Mouse (Mus musculus): ENCODE measurements around the gene Hoxb4. TPM values are rescaled to one million over a fixed set of nuclear protein-coding genes. Genes with fewer than 3 reads are reported as not detected.

Hoxb4 gene
- total RNA-seq, 2 experiments from 2014 or later = 0.16 to 0.31 TPM

DNA sequence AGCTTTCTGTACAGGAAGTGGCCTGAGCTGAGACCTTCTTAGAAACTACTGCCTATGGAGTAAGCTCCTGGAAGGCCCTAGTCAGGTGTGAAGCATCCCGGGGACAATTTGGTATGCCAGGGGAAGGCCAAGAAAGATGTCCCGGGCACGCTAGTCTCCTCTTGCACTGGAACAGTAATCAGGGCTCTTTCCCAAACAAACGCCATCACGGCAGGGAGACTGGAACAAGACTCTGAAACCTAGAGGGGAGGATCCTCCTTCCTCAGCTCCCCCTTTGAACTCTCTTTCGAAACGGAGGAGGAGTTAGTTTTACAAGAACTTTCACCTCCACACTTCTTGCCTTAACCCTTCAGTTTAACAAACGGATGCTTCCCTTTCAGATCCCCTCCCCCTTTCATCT is 14.0 kb downstream of the Hoxb4 start:
- no peak for DNase-seq (ENCODE audit: low spot score)

DNA sequence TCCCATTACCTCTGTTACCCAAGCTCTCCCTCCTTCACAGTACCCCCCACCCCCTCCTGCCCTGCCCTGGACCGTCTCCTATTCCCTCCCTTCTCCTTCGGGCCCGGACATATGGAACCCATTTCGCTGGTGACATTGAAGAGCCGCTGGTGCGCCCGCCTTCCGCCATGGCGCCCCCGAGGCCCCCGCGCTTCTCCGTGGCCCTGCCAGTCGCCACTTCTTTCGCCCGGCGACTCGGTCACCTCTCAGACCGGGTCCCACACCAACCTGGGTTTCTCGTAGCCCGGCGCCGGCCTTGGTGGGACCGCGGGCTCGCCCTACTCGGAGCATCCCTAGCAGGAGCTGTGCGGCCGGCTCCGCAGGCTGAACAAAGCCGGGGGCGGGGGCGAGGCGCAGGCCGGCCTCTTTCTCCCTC is 14.6 kb downstream of the Hoxb4 start:
- DNase-seq (ENCODE audit: low spot score) = no peak

GRCm38 (mm10) chr11:96333241-96334001 is 15.4 kb downstream of the Hoxb4 start:
- no peak for DNase-seq (ENCODE audit: low spot score)

DNA sequence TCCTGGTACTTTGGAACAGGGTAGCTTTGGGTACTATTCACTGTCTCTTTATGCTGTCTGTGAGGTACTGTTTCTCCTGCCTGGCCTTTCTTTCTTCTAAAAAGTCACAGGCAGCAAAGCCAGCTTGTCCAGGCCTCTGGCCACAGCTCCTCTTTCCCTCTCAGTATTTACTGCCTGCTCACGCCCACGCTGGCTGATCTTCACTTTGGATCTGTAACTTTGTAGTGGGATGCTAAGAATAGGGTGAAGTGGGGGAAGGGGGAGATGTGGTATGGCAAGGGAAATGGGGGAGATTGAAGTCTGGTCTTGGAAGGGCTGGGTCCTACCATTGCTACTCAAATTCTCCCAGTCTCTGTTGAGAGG is 15.9 kb downstream of the Hoxb4 start:
- DNase-seq (ENCODE audit: low spot score) = no peak

DNA sequence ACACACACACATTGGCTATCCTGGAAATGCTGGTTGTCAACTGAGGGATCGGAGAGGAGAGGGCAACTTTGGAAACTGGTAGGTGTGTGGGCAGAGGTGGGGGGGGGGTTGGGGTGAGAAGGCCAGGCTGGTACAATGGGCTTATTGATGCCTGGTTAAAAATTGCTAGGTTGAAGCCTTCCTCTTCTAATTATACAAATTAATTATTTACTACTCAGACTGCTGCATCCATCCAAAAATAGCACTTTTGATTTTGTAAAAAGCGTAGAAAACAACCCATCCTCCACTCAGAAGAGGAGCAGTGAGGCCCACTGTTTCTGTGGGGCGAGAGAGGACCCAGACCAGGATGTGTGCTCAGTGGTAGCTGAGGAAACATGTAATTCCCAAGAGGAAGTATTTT is 16.9 kb downstream of the Hoxb4 start:
- DNase-seq (ENCODE audit: low spot score) = no peak

GRCm38 (mm10) chr11:96336597-96336996 is 18.5 kb downstream of the Hoxb4 start:
- no peak for DNase-seq (ENCODE audit: low spot score)

- DNase-seq (ENCODE audit: low spot score) = no peak
These were observed 19.0 kb downstream of the Hoxb4 start for GRCm38 (mm10) chr11:96337026-96337425.

GRCm38 (mm10) chr11:96338957-96339855 is 21.1 kb downstream of the Hoxb4 start:
- DNase-seq (ENCODE audit: low spot score) = no peak

- DNase-seq (ENCODE audit: low spot score) = no peak
These were observed 22.8 kb downstream of the Hoxb4 start for GRCm38 (mm10) chr11:96340698-96341365.

DNA sequence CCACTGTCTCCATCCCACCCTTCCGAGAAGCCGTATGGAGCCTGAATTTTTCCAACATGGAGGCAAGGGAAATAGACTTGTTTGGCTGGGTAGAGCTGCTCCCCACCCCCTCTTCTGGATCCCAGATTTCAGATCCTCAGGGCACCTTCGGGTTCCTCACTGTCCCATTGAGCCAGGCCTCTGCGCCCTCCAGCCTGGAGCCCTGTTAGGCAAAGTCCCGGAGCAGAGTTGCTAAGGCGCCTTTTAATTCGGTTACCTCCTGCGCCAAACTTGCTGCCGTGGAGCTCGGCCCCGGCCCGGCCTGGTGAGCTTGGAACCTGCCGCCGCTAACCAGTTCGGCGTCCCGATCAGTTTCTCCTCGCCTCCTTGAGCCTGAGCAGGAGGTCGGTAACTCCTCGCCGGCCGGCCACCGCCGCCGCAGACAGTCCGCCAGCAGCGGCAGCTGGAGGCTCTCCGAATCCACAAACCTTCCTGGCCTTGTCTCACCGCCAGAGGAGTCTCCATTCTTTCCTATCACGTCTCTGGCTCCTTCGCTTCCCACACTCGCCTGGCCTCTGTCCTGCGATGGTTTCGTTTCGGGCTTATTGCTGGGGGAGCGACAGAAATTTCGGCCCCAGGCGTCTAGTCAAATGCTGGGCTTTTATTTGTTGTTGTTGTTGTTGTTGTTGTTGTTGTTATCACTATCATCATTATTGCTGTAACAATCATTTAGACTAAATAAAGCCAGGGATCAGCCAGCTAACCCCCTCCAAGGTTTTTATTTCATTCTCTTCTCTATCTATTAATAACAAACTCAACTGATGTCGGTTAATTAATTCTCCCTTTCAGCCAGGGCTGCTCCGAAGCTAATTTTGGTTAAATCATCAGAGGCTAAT is 23.9 kb downstream of the Hoxb4 start:
- DNase-seq (ENCODE audit: low spot score) = no peak

DNA sequence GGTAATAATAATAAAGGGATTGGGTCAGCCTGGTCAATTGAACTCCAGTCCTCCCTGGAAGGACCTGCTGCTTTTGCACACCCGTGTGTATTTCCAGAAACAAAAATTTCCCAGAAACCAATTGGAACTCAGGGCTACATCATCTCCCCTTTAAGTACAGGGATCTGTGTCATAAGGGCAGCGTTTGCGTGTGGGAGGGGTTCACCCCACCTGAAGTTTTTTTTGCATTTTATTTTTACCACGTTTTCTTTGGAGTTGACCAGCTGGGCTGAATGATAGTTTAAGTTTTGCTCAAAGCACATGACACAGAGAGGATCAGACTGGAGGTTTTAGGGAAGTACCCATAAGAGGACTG is 24.5 kb downstream of the Hoxb4 start:
- no peak for DNase-seq (ENCODE audit: low spot score)

DNA sequence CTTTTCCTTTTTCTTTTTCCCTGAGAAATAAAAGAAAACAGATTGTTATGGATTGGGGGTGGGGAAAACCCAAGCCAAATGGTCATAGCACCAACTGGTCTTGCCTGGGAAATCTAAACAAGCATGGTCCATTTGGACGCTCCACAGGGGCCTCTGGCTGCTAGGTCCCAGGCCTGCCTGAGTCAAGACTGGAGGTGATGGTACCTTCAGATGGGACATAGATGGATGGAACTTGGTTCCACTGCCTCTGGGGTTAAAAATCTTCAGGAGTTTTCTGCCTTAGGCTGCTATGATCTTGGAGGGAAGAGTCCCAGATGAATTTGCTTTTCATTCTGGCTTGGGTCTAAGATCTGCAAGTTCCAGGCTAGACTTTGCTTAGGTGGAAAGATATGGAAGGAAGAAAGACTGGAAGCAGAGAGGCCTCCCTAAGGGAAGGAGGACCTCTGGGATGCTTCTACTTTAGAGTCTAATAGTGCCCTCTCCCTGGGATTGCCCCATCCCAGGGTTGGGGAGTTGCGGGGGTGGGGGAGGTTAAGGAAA is 25.2 kb downstream of the Hoxb4 start:
- DNase-seq (ENCODE audit: low spot score) = no peak

DNA sequence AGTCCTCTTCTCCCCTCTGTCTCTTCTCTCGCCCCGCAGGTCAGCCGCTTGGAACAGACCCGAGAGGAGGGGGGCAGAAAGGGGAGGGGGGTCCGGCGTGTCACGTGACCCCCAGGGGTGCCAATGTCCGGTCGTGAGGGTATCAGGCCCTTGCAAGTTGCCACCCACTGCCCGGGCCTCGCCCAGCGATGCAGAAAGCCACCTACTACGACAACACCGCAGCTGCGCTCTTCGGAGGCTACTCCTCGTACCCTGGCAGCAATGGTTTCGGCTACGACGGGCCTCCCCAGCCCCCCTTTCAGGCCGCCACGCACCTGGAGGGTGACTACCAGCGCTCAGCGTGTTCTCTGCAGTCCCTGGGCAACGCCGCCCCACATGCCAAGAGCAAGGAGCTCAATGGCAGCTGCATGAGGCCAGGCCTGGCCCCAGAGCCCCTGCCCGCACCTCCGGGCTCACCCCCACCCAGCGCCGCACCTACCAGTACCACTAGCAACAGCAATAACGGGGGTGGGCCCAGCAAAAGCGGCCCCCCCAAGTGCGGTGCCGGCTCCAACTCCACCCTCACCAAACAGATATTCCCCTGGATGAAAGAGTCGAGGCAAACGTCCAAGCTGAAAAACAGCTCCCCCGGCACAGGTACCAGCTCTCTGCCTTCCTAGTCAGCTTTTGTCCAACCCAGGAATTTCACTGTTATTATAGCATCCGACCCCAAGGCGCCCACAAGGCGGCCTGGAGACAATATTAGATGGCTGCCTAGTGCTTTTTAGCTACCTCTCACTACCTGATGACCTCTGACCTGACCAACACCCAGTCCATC is 26.2 kb downstream of the Hoxb4 start:
- no peak for DNase-seq (ENCODE audit: low spot score)

DNA sequence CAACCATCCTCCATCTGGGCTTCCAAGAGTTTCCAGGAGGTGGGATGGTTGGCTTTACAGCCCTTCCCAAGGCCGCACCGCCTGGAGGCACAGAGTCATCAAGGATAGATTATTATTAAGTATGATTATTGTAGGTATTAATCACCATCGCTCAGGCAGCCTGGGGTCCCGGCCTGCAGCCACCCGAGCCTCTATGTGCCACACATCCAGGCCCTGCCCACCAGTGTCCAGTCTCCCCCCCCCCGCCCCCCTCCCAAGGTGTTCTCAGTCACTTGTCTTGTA is 26.8 kb downstream of the Hoxb4 start:
- DNase-seq (ENCODE audit: low spot score) = no peak

GRCm38 (mm10) chr11:96345220-96345892 is 27.3 kb downstream of the Hoxb4 start:
- DNase-seq (ENCODE audit: low spot score) = no peak

DNA sequence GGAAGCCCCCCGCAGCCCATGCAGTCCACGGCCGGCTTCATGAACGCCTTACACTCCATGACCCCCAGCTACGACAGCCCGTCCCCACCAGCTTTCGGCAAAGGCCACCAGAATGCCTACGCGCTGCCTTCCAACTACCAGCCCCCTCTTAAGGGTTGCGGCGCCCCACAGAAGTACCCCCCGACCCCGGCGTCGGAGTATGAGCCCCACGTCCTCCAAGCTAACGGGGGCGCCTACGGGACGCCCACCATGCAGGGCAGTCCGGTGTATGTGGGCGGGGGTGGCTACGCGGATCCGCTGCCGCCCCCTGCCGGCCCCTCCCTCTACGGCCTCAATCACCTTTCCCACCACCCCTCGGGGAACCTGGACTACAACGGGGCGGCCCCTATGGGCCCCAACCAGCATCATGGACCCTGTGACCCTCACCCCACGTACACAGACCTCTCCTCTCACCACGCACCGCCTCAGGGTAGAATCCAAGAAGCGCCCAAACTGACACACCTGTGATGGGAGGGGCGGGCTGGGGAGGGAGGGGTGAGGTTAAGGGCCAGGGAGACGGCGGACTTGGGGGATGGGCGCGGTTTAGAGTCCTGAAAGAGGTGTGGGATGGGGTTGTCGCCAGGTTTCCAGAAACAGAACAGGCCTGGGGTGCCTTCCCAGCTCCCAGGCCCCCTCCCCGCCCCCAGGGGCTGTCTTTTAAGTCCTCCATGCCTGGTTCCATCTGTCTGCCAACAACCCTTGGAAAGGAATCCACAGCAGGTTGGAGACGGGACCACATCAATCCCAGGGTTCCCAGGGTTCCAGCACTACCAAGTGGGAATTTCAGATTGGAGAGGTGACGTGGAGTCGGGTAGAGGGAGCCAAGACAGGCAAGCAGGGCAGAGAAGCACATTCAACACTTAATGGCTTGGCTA is 28.1 kb downstream of the Hoxb4 start:
- DNase-seq (ENCODE audit: low spot score) = no peak

DNA sequence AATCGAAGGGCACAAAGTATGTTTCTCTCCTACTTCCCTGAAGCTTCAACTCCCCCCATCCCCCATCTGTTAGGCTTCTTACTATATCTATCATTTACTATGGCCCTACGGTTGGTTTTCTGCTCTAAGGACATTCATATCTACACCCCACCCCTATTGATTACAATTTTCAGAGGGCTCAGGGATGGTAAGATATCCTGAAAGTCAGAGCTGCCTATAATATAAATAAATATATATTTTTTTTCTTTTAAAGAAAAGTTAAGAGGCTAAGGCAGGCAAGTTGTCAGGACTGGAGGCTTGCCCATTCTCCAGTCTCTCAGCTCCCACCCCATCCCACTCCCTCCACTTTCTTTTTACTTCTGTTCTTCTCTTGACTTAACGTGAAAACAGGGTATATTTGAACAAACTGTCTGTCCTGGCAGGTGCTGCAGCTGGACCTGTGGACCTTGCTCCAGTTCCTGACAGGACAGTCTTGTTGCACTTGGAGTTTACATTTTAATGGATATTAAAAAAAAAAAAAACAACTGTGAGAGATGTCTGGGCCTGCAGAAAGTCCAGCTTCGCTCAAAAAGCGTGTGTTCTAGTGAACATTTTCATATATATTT is 29.0 kb downstream of the Hoxb4 start:
- no peak for DNase-seq (ENCODE audit: low spot score)

DNA sequence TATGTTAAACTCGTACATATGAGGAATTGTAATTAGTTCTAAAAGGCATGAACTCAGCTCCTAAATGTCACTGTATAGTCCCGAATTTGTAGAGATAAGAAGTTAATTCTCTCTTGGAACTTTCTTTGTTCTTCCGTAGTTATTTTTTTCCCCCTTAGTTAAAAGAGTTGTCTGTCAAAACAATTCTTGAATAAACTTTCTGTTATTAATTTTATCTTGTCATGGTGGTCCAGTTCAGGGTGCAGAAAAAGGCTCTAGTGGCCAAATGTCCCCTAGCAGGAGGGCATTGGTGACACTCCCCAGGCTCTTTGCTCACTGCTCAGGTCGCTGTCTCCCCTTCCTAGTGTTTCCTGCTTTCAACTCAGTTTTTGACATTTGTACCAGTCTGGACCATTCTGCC is 29.6 kb downstream of the Hoxb4 start:
- DNase-seq (ENCODE audit: low spot score) = no peak
